Mouse (Mus musculus) thymus, postnatal 0 days (tissue): Measurements from ENCODE around the gene Fchsd2. TPM values are rescaled to one million over a fixed set of nuclear protein-coding genes. Genes with fewer than 3 reads are reported as not detected.

Source experiments
- polyA plus RNA-seq: library from polyadenylated mRNA; unstranded; fragments of >200 nt; fragmentation: Nextera tagmentation; extraction: Ambion mirVana; gene quantifications from 2 replicates; pipeline ENCODE4 v1.2.1, GENCODE M21; 2015

The Fchsd2 gene
- polyA plus RNA-seq, 1 experiment from 2014 or later, result 17.8 TPM

Other genes starting within 250 kb of the Fchsd2 start
- 12.3 and 12.9 TPM in 2 replicates for gene Relt, start 229.4 kb upstream of the Fchsd2 start, polyA plus RNA-seq
- 1.0 and 1.1 TPM in 2 replicates for gene Arhgef17, start 160.8 kb upstream of the Fchsd2 start, polyA plus RNA-seq
- 6.0 and 6.4 TPM in 2 replicates for gene P2ry6, start 118.2 kb upstream of the Fchsd2 start, polyA plus RNA-seq
- 1.6 TPM in 2 replicates for gene P2ry2, start 80.0 kb upstream of the Fchsd2 start, polyA plus RNA-seq
- 28.5 and 29.7 TPM in 2 replicates for gene Atg16l2, start 209.4 kb downstream of the Fchsd2 start, polyA plus RNA-seq
- gene Stard10, start 224.2 kb downstream of the Fchsd2 start, polyA plus RNA-seq, result 12.3 and 14.6 TPM in 2 replicates